Mouse (Mus musculus) stomach, postnatal 0 days (tissue): Measurements from ENCODE around the gene Cdk14.

Source experiments
- CTCF ChIP-seq: IDR thresholded peaks from 2 replicates; pipeline ENCODE4 v1.5.1; 2016; ENCODE audit warnings: antibody characterized with exemption, low read depth, mild to moderate bottlenecking, moderate library complexity
- EP300 ChIP-seq: optimal IDR thresholded peaks from 2 replicates; pipeline ENCODE3; 2016; ENCODE audit warnings: antibody characterized with exemption

DNA sequence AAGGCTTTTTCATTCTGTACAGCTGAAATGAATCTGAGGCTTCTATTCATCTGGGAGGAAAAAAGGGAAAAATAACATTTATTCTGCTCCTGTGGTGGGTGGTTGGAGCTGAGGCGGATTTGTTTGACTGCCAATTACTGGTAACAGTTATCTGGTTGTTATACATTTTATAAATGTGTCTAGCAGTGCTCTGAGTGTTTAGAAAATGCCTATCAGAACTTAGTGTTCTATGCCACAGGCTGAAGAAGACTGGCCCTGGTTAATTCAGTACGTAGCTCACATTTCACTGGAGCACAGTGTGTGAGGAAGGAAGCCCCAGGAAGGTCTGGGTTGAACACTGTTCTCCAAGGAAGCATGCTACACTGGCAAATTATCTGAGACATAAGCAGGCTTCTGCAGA lies 429.1 kb downstream of the Cdk14 start:
- TF ChIP-seq EP300 (no peak), CTCF (no peak)
